Mouse (Mus musculus) regulatory T cell (primary cell): ENCODE measurements at regions not wholly inside any gene's neighbourhood (a gene's known extent, or its start where the extent isn't known, plus 50 kb on each side); places are given as distances from the start of the nearest gene placed in this dataset.

Source experiments
- in situ Hi-C: fragments of 300-600 bp; cut with MboI, MseI; formaldehyde crosslinking; loops from one replicate; pipeline ENCODE4 v1.15.1; 2025; ENCODE audit warnings: high pct_unique_total_duplicates

GRCm38 (mm10) chr8:71026424-71026890 lies 120.7 kb downstream of the Map1s start:
- in situ Hi-C loops: loop anchor here (5.0 kb wide), 1 partner anchor 876 kb away; no protein-coding TSS in a partner anchor

GRCm38 (mm10) chr8:71028564-71028963 lies 122.8 kb downstream of the Map1s start:
- in situ Hi-C loops: loop anchor here (5.0 kb wide), 1 partner anchor 874 kb away; no protein-coding TSS in a partner anchor
